Mouse (Mus musculus) urinary bladder, postnatal 4 days (tissue): Measurements from ENCODE around the gene Psenen.

Source experiments
- DNase-seq, 2 experiments: peaks; one replicate each; pipeline ENCODE4 v3.0.0; 2021 to 2022; ENCODE audit warnings: low spot score in 2 of 2

Gene Psenen

DNA sequence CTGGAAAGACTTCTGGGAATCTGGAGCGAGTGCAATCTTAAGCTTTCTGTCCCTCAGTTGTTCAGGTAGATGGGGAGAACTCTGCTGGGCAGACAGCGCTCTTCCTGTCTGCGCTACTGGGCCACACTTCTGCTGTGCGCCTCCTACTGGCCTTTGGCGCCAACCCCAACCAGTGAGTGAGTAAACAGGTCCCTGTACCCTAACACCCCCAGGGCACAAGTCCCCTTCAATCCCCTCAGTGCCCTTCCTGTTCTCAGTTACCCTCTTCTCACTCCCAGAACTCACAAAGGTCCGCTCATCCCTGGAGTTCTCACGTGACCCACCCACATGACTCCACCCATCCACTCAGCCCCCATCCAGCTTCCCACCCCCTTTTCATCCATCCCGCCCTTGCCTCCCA, 45.1 kb downstream of the Psenen start:
- no peak for DNase-seq

DNA sequence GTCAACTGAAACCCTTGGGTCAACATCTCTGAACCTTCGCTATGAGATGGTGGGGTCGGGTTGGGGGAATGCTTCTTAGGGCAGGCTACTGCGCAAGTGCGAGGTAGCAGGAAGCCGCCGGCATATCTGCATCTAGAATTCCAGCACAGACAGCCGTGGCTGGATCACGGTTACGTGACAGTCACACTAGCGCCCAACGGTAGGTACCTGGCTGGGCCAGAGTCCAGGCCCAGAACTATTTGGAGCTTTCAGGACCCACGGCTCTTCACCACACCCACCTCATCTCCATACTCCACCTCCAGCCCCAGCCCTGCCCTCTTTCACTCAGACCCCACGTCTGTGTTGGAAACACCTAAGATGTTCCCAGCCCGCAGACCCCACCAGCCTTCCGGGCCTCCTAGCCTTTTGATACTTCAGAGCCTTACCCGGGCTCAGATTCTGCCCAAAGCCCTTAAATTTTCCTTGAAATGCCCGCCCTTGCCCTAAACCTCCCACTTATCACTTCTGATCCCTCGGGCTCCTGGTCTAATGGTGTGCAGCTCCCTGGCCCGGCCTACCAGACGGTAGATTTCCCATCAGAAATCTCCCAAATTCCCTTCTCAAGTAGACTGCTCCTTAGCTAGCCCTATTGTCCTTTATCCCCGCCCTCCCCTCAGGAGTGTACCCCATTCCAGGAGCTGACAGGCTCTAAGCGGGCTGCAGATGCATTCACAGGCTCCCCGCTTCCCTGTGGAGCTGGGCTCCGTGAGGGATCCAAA, 48.2 kb downstream of the Psenen start:
- no peak for DNase-seq
